Mouse (Mus musculus): ENCODE measurements around the gene Rilpl1.
"Not testable (repeated sequence)": the region's sequence is repeated elsewhere in the genome, so short reads cannot be mapped to it uniquely, and the experiment has no call there.

Rilpl1 gene

GRCm38 (mm10) chr5:124529697-124530096 is 1.5 kb downstream of the Rilpl1 start:
- DNase-seq (ENCODE audit: extremely low spot score, low read depth, low spot score) = no peak

GRCm38 (mm10) chr5:124529191-124529651 is 2.0 kb downstream of the Rilpl1 start:
- no peak for DNase-seq (ENCODE audit: extremely low spot score, low read depth, low spot score)

- no peak for DNase-seq (ENCODE audit: extremely low spot score, low read depth, low spot score)
These were observed 2.4 kb downstream of the Rilpl1 start for GRCm38 (mm10) chr5:124528791-124529190.

- no peak for DNase-seq (ENCODE audit: extremely low spot score, low read depth, low spot score)
These were observed 2.8 kb downstream of the Rilpl1 start for GRCm38 (mm10) chr5:124528351-124528750.

- no peak for DNase-seq (ENCODE audit: extremely low spot score, low read depth, low spot score)
These were observed 6.2 kb downstream of the Rilpl1 start for GRCm38 (mm10) chr5:124524943-124525342.

GRCm38 (mm10) chr5:124523032-124523431 is 8.2 kb downstream of the Rilpl1 start:
- DNase-seq (ENCODE audit: extremely low spot score, low read depth, low spot score) = no peak

- DNase-seq (ENCODE audit: extremely low spot score, low read depth, low spot score) = no peak
These were observed 9.6 kb downstream of the Rilpl1 start for GRCm38 (mm10) chr5:124521588-124521987.

- no peak for DNase-seq (ENCODE audit: extremely low spot score, low read depth, low spot score)
These were observed 12.5 kb downstream of the Rilpl1 start for GRCm38 (mm10) chr5:124518648-124519047.

- DNase-seq (ENCODE audit: extremely low spot score, low read depth, low spot score) = no peak
These were observed 15.4 kb downstream of the Rilpl1 start for GRCm38 (mm10) chr5:124515789-124516188.

- no peak for DNase-seq (ENCODE audit: extremely low spot score, low read depth, low spot score)
These were observed 20.6 kb downstream of the Rilpl1 start for GRCm38 (mm10) chr5:124510536-124511050.

- DNase-seq (ENCODE audit: extremely low spot score, low read depth, low spot score) = no peak
These were observed 21.4 kb downstream of the Rilpl1 start for GRCm38 (mm10) chr5:124509742-124510237.

- DNase-seq (ENCODE audit: extremely low spot score, low read depth, low spot score) = no peak
These were observed 22.0 kb downstream of the Rilpl1 start for GRCm38 (mm10) chr5:124509200-124509599.

GRCm38 (mm10) chr5:124506731-124507359 is 24.3 kb downstream of the Rilpl1 start:
- DNase-seq (ENCODE audit: extremely low spot score, low read depth, low spot score) = no peak

- no peak for DNase-seq (ENCODE audit: extremely low spot score, low read depth, low spot score)
These were observed 26.0 kb downstream of the Rilpl1 start for GRCm38 (mm10) chr5:124505235-124505634.

- DNase-seq (ENCODE audit: extremely low spot score, low read depth, low spot score) = no peak
These were observed 27.4 kb downstream of the Rilpl1 start for GRCm38 (mm10) chr5:124503742-124504141.

GRCm38 (mm10) chr5:124501541-124501940 is 29.6 kb downstream of the Rilpl1 start:
- DNase-seq (ENCODE audit: extremely low spot score, low read depth, low spot score) = no peak

GRCm38 (mm10) chr5:124500573-124500972 is 30.6 kb downstream of the Rilpl1 start:
- DNase-seq (ENCODE audit: extremely low spot score, low read depth, low spot score) = no peak

GRCm38 (mm10) chr5:124500037-124500436 is 31.2 kb downstream of the Rilpl1 start:
- DNase-seq (ENCODE audit: extremely low spot score, low read depth, low spot score) = not testable (repeated sequence)

GRCm38 (mm10) chr5:124499001-124499400 is 32.2 kb downstream of the Rilpl1 start:
- no peak for DNase-seq (ENCODE audit: extremely low spot score, low read depth, low spot score)

GRCm38 (mm10) chr5:124498221-124498876 is 32.8 kb downstream of the Rilpl1 start:
- no peak for DNase-seq (ENCODE audit: extremely low spot score, low read depth, low spot score)

- DNase-seq (ENCODE audit: extremely low spot score, low read depth, low spot score) = no peak
These were observed 34.3 kb downstream of the Rilpl1 start for GRCm38 (mm10) chr5:124496614-124497514.

All from hindlimb bud, embryonic 11.5 days (tissue).